Mouse (Mus musculus) retina, adult 2 months (tissue): Measurements from ENCODE around the gene Ino80e.
A peak's percentile ranks its signal among the peaks of the same experiment; 100 is the strongest.

ENCODE experiments used
- DNase-seq: peaks from one replicate; pipeline ENCODE4 v3.0.0-alpha.2; 2012; ENCODE audit warnings: low read depth, low spot score

Ino80e gene

GRCm38 (mm10) chr7:126856741-126857420, 5.3 kb downstream of the Ino80e start:
- no peak for DNase-seq

GRCm38 (mm10) chr7:126855641-126856040, 6.5 kb downstream of the Ino80e start:
- DNase-seq = no peak

GRCm38 (mm10) chr7:126853454-126853853, 8.7 kb downstream of the Ino80e start:
- no peak for DNase-seq

- DNase-seq = no peak
Observed at GRCm38 (mm10) chr7:126851192-126851591, 11.0 kb downstream of the Ino80e start.

GRCm38 (mm10) chr7:126850161-126850560, 12.0 kb downstream of the Ino80e start:
- no peak for DNase-seq

- DNase-seq = no peak
Observed at GRCm38 (mm10) chr7:126848794-126849193, 13.4 kb downstream of the Ino80e start.

- DNase-seq = no peak
Observed at GRCm38 (mm10) chr7:126847421-126848398, 14.5 kb downstream of the Ino80e start.

GRCm38 (mm10) chr7:126847116-126847420, 15.1 kb downstream of the Ino80e start, which contains the start of gene Doc2a:
TSS of gene Doc2a (plus strand) at chr7:126847416.
- DNase-seq = no peak

- no peak for DNase-seq
Observed at GRCm38 (mm10) chr7:126845516-126845915, 16.7 kb downstream of the Ino80e start.

- DNase-seq = no peak
Observed at GRCm38 (mm10) chr7:126843276-126843675, 18.9 kb downstream of the Ino80e start.

GRCm38 (mm10) chr7:126833294-126833693, 28.9 kb downstream of the Ino80e start:
- no peak for DNase-seq

- DNase-seq = peak; percentile 65
Observed at GRCm38 (mm10) chr7:126832036-126832598, 30.1 kb downstream of the Ino80e start.

- no peak for DNase-seq
Observed at GRCm38 (mm10) chr7:126831539-126831938, 30.6 kb downstream of the Ino80e start, which contains the start of gene 4930451I11Rik. TSS of gene 4930451I11Rik (minus strand) at chr7:126831639.

- peak; percentile 95 for DNase-seq
Observed at GRCm38 (mm10) chr7:126825952-126826351, 36.2 kb downstream of the Ino80e start.

GRCm38 (mm10) chr7:126825403-126825802, 36.8 kb downstream of the Ino80e start:
- no peak for DNase-seq

GRCm38 (mm10) chr7:126823940-126824339, 38.2 kb downstream of the Ino80e start:
- DNase-seq = no peak

- DNase-seq = peak; percentile 69
Observed at GRCm38 (mm10) chr7:126823202-126823711, 38.9 kb downstream of the Ino80e start.

- DNase-seq = no peak
Observed at GRCm38 (mm10) chr7:126822741-126823140, 39.4 kb downstream of the Ino80e start.

GRCm38 (mm10) chr7:126821835-126822511, 40.2 kb downstream of the Ino80e start:
- peak; percentile 83 for DNase-seq

GRCm38 (mm10) chr7:126818818-126819217, 43.4 kb downstream of the Ino80e start:
- DNase-seq = no peak

- no peak for DNase-seq
Observed at GRCm38 (mm10) chr7:126817595-126817994, 44.6 kb downstream of the Ino80e start.
